Mouse (Mus musculus): Measurements from ENCODE around the gene Kif17.
"Not testable (repeated sequence)": the region's sequence is repeated elsewhere in the genome, so short reads cannot be mapped to it uniquely, and the experiment has no call there.

Kif17 gene

GRCm38 (mm10) chr4:138315781-138316180, 65.5 kb downstream of the Kif17 start:
- DNase-seq: no peak

- no peak for DNase-seq
Observed at GRCm38 (mm10) chr4:138316369-138316768, 66.1 kb downstream of the Kif17 start.

- peak; percentile 75 for DNase-seq
Observed at GRCm38 (mm10) chr4:138318509-138319266, 68.5 kb downstream of the Kif17 start.

GRCm38 (mm10) chr4:138319508-138319907, 69.3 kb downstream of the Kif17 start:
- DNase-seq: peak; percentile 83

- no peak for DNase-seq
Observed at GRCm38 (mm10) chr4:138320711-138321110, 70.5 kb downstream of the Kif17 start.

DNA sequence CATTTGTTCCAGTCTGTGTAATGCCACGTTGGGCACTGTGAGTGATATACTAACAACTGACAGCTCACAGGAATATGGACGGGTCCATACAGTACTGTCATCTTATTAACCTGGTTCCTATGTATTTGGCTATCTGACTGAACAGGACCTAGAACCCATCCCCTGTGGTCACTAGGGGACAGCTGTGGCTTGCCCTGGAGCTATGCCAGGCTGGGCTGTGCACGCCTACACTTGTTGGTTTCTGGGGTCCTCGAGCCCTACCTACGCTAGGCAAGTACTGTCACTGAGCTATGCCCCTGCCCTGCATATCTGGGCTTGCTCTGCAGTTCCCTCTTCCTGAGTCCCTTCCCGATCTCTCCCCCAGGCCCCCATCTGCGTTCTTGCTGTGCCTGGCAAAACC, 71.3 kb downstream of the Kif17 start:
- DNase-seq: no peak

- DNase-seq: no peak
Observed at GRCm38 (mm10) chr4:138322692-138323091, 72.5 kb downstream of the Kif17 start.

DNA sequence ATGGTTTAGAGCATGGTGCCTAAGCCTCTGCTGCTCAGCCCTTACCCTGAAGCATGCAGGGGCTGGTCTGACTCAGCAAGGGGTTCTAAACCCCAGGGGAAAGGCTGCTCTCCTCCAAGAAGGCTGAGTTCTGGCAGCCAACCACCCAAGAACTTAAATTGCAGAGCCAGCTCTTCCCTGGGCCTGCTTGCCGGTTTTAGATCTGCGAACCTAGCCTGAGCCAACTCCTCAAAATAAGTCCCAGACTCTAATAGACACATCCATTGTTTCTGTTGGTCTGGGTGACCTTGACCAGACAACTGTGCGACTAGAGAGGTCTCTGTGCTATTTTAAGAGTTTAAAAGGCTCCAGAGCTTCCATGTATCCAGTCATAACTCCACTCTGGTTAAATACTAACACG, 73.5 kb downstream of the Kif17 start:
- DNase-seq: no peak

DNA sequence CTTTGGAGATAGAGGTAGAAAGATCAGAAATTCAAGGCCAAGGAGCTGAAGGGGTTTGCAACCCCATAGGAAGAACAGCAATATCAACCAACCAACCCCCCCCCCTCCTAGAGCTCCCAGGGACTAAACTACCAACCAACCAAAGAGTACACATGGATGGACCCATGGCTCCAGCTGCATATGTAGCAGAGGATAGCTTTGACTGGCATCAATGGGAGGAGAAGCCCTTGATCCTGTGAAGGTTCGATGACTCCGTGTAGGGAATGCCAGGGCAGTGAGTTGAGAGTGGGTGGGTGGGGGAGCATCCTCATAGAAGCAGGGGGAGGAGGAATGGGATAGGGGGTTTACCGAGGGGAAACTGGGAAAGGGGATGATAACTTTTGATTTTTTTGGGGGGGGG, 74.2 kb downstream of the Kif17 start:
- DNase-seq: no peak

- peak; percentile 81 for DNase-seq
Observed at GRCm38 (mm10) chr4:138325466-138326076, 75.3 kb downstream of the Kif17 start.

DNA sequence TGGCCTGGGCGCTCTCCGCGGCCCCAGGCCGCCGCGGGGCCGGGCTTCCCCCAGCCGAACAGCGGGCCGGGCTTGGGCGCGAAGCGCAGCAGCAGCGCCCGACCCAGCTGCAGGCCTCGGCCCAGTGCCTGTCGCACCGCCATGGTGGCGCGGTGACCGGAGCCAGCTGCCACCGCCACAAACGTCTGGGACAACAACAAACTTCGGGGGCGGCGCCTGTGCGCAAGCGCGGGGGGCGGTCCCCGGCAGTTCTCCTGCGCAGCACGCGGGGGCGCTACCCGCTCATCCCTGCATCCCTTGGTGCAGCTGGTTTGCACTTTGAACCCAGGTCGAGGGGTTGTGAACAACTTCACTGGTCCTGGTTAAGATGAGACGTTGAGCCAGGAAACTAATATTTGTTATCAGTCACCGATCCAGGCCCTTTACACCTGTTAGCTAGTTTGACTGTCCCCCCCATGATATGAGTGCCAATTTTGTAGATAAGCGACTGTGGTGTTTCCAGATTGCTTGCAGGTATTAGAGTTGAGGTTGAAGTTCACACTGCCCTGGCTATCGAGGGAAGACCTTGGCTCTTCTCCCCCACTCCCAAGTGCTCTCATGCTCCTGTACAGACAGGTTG, 76.0 kb downstream of the Kif17 start, which contains the start of gene Pink1:
Gene Pink1, minus strand, starts transcription at position 231 of the 619 bp plus-strand sequence.
- peak; percentile 87 for DNase-seq

DNA sequence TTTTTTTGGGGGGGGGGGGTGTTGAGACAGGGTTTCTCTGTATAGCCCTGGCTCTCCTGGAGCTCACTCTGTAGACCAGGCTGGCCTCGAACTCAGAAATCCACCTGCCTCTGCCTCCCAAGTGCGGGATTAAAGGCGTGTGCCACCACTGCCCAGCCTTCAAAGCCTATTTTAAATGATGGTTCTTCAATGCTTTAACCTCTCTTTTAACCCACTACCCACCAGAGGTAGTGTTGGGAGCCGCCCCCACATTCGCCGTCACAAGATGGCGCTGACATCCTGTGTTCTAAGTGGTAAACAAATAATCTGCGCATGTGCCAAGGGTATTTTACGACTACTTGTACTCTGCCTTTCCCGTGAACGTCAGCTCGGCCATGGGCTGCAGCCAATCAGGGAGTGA, 76.9 kb downstream of the Kif17 start:
- not testable (repeated sequence) for DNase-seq

- no peak for DNase-seq
Observed at GRCm38 (mm10) chr4:138327891-138328470, 77.7 kb downstream of the Kif17 start.

- no peak for DNase-seq
Observed at GRCm38 (mm10) chr4:138330264-138330671, 80.0 kb downstream of the Kif17 start.

DNA sequence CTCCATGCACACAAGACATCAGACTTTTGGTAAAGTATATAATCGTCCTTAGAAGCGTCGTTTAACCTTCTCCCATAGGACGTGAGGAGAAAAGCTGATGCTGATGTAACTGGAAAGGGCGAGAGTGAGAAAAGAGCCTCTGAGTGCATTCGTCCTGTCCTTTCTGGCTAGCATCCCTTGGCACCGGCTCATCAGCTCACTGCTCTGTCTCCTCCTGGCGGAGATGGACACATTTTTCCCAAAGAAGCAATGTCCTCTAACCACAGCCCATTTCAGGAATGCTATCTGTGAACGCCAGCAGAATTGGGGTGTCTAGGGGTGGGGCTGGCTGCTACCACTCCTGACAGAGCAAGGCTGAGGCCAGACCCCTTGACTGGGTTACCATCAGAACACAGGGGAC, 81.4 kb downstream of the Kif17 start:
- DNase-seq: no peak

GRCm38 (mm10) chr4:138333135-138333534, 82.9 kb downstream of the Kif17 start:
- DNase-seq: no peak

GRCm38 (mm10) chr4:138335036-138335435, 84.8 kb downstream of the Kif17 start:
- no peak for DNase-seq

- no peak for DNase-seq
Observed at GRCm38 (mm10) chr4:138335648-138336047, 85.4 kb downstream of the Kif17 start.

- no peak for DNase-seq
Observed at GRCm38 (mm10) chr4:138336876-138337275, 86.6 kb downstream of the Kif17 start.

DNA sequence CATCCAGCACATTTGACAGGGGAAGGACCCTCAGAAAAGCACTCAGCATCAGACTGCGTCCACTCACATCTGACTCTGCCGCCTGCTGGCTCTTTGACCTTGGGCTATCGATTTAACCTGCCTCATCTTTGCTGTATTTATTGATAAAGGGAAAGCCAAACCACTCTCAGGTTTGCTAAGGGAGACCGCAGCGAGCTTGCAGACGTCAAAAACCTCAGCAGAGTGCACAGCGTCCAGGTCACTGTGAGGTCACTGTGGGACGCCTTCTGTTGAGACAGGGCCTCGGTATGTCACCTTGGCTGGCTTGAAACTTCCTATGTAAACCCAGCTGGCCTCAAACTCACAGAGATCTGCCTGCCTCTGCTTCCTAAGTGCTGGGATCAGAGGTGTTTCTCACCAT, 87.1 kb downstream of the Kif17 start:
- no peak for DNase-seq

DNA sequence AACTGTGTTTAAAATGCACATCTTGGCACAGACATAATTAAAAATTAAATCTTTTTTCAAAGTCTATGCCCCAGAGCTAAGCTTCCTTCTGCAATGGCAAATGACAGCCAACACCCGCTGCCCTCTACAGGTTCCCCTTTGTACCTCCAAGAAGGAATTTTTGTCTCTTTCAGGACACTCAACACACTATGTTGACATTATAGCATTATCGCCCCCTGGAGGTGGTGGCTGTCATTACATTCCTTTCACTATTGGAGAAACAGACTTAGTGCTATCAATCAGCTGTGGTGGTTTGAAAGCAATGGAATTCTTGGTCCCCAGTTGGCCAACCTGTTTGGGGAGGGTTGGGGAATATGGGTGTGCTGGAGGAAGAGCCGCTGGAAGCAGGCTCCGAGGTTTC, 89.7 kb downstream of the Kif17 start:
- peak; percentile 59 for DNase-seq

GRCm38 (mm10) chr4:138341393-138341792, 91.2 kb downstream of the Kif17 start:
- DNase-seq: no peak

DNA sequence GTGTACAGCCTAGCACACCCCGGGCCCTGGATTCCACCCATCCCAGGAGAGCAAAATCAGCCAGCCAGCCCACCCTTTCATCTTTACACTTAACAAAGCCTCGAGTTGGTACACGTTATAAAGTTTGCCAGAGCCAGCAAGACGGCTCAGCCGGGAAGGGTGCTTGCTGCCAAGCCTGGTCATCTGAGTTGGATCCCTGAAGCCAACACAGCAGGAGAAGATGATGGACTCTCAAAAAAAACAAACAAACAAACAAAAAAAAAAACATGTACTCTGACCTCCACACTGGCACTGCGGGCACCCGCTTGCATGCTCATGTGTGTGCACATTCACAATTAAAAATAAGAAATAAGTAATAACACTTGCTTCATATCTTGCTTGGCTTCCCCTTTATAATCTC, 91.8 kb downstream of the Kif17 start:
- DNase-seq: no peak

DNA sequence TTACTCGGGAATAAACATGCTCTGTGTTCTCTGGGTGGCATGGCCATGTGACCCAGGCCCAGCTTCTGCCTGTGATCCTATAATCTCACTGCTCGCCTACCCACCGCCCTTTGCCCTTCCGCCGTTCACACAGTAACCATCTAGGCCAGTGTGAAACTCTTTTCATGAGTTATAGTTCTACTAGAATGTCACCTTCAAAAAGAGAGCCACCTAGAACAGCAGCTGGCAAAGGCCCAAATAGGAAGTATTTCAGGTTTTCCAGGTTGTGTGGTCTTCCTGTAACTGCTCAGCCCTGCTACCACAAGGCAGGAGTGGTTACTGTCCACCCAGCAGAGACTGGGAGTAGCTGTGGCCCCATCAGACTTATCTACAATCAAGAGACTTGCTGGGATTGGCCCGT, 92.5 kb downstream of the Kif17 start:
- DNase-seq: no peak

Measured in right cerebral cortex, postnatal 4 days (tissue).